Mouse (Mus musculus): ENCODE measurements at regions not wholly inside any gene's neighbourhood (a gene's known extent, or its start where the extent isn't known, plus 50 kb on each side); places are given as distances from the start of the nearest gene placed in this dataset.

- Histone ChIP-seq H3K27ac (no peak overlapping the region), H3K4me3 (replicated peaks) (no peak overlapping the region), H3K9ac (no peak overlapping the region), H3K4me1 (replicated peaks) (no peaks in the 10 kb centered on the region), H3K9me3 (replicated peaks) (no peaks in the 10 kb centered on the region), H3K36me3 (no peaks in the 10 kb centered on the region), H3K4me2 (no peak overlapping the region), H3K27me3 (no peaks in the 10 kb centered on the region)
- WGBS (ENCODE audit: insufficient replicate concordance): 65% methylated on average over 1 of the region's 1 CpGs
- no peak for ATAC-seq (ENCODE audit: low read depth)
- no peak for DNase-seq
Observed at GRCm38 (mm10) chr13:102103161-102103560, 335.1 kb upstream of the Pik3r1 start.

GRCm38 (mm10) chr13:102106188-102106587 is 338.2 kb upstream of the Pik3r1 start:
- no peak overlapping the region for H3K9ac ChIP-seq
- no peak for ATAC-seq (ENCODE audit: low read depth)
- no peaks in the 10 kb centered on the region for H3K27me3 ChIP-seq
- H3K4me2 ChIP-seq: no peak overlapping the region
- no peaks in the 10 kb centered on the region for H3K36me3 ChIP-seq
- no peaks in the 10 kb centered on the region for H3K9me3 ChIP-seq (replicated peaks)
- H3K27ac ChIP-seq: no peak overlapping the region
- 0 out of 2 replicates have a peak, but pooled peaks cover 4% of the 10 kb centered on the region for H3K4me1 ChIP-seq (replicated peaks)
- no peak overlapping the region for H3K4me3 ChIP-seq (replicated peaks)
- no peak for DNase-seq
- WGBS (ENCODE audit: insufficient replicate concordance): 48% methylated on average over 1 of the region's 1 CpGs

GRCm38 (mm10) chr13:102108204-102108603 is 340.2 kb upstream of the Pik3r1 start:
- DNase-seq (no peak), ATAC-seq (ENCODE audit: low read depth) (no peak)
- WGBS (ENCODE audit: insufficient replicate concordance): 23% methylated on average over 1 of the region's 1 CpGs

GRCm38 (mm10) chr13:102108916-102109315 is 340.9 kb upstream of the Pik3r1 start:
- DNase-seq (no peak), ATAC-seq (ENCODE audit: low read depth) (no peak)
- 0 out of 2 replicates have a peak, but pooled peaks cover 4% of the 10 kb centered on the region for H3K4me1 ChIP-seq (replicated peaks)
- H3K4me2 ChIP-seq: no peak overlapping the region
- H3K36me3 ChIP-seq: no peaks in the 10 kb centered on the region
- H3K9ac ChIP-seq: no peak overlapping the region
- no peaks in the 10 kb centered on the region for H3K27me3 ChIP-seq
- H3K9me3 ChIP-seq (replicated peaks): no peaks in the 10 kb centered on the region
- WGBS (ENCODE audit: insufficient replicate concordance): 75% methylated on average over 3 of the region's 3 CpGs
- no peak overlapping the region for H3K27ac ChIP-seq
- H3K4me3 ChIP-seq (replicated peaks): no peak overlapping the region

More at GRCm38 (mm10) chr13:102108204-102108603, 340.2 kb upstream of the Pik3r1 start:
- H3K4me2 ChIP-seq: no peak overlapping the region
- no peaks in the 10 kb centered on the region for H3K9me3 ChIP-seq (replicated peaks)
- 0 out of 2 replicates have a peak, but pooled peaks cover 4% of the 10 kb centered on the region for H3K4me1 ChIP-seq (replicated peaks)
- no peak overlapping the region for H3K4me3 ChIP-seq (replicated peaks)
- no peaks in the 10 kb centered on the region for H3K36me3 ChIP-seq
- no peak overlapping the region for H3K9ac ChIP-seq
- no peak overlapping the region for H3K27ac ChIP-seq
- H3K27me3 ChIP-seq: no peaks in the 10 kb centered on the region

GRCm38 (mm10) chr13:102113941-102114340 is 345.9 kb upstream of the Pik3r1 start:
- Histone ChIP-seq H3K4me2 (no peak overlapping the region), H3K27ac (no peak overlapping the region), H3K4me3 (replicated peaks) (no peak overlapping the region), H3K9me3 (replicated peaks) (no peaks in the 10 kb centered on the region), H3K36me3 (no peaks in the 10 kb centered on the region), H3K4me1 (replicated peaks) (no peaks in the 10 kb centered on the region), H3K9ac (no peak overlapping the region), H3K27me3 (no peaks in the 10 kb centered on the region)
- 82% methylated on average over 5 of the region's 5 CpGs for WGBS (ENCODE audit: insufficient replicate concordance)
- ATAC-seq (ENCODE audit: low read depth): no peak
- DNase-seq: no peak

- Histone ChIP-seq H3K27me3 (no peaks in the 10 kb centered on the region), H3K9me3 (replicated peaks) (no peaks in the 10 kb centered on the region), H3K4me3 (replicated peaks) (no peak overlapping the region), H3K4me2 (no peak overlapping the region), H3K27ac (no peak overlapping the region), H3K9ac (no peak overlapping the region), H3K36me3 (no peaks in the 10 kb centered on the region), H3K4me1 (replicated peaks) (no peaks in the 10 kb centered on the region)
- ATAC-seq (ENCODE audit: low read depth) (no peak), DNase-seq (no peak)
- WGBS (ENCODE audit: insufficient replicate concordance): 64% methylated on average over 6 of the region's 6 CpGs
Observed at GRCm38 (mm10) chr13:102122341-102122740, 354.3 kb upstream of the Pik3r1 start.

GRCm38 (mm10) chr13:102127933-102128430 is 360.0 kb upstream of the Pik3r1 start:
- no peak overlapping the region for H3K4me2 ChIP-seq
- no peaks in the 10 kb centered on the region for H3K4me1 ChIP-seq (replicated peaks)
- no peak overlapping the region for H3K4me3 ChIP-seq (replicated peaks)
- DNase-seq: no peak
- H3K36me3 ChIP-seq: no peaks in the 10 kb centered on the region
- no peak overlapping the region for H3K9ac ChIP-seq
- ATAC-seq (ENCODE audit: low read depth): no peak
- no peak overlapping the region for H3K27ac ChIP-seq
- no peaks in the 10 kb centered on the region for H3K27me3 ChIP-seq
- no peaks in the 10 kb centered on the region for H3K9me3 ChIP-seq (replicated peaks)
- WGBS (ENCODE audit: insufficient replicate concordance): 32% methylated on average over 4 of the region's 4 CpGs

- Histone ChIP-seq H3K27ac (no peak overlapping the region), H3K9me3 (replicated peaks) (no peaks in the 10 kb centered on the region), H3K4me2 (no peak overlapping the region), H3K4me3 (replicated peaks) (no peak overlapping the region), H3K4me1 (replicated peaks) (no peaks in the 10 kb centered on the region), H3K36me3 (no peaks in the 10 kb centered on the region), H3K27me3 (no peaks in the 10 kb centered on the region), H3K9ac (no peak overlapping the region)
- DNase-seq: no peak
- WGBS (ENCODE audit: insufficient replicate concordance): 73% methylated on average over 2 of the region's 2 CpGs
- no peak for ATAC-seq (ENCODE audit: low read depth)
Observed at GRCm38 (mm10) chr13:102131459-102131858, 363.4 kb upstream of the Pik3r1 start.

GRCm38 (mm10) chr13:102132154-102132553 is 364.1 kb upstream of the Pik3r1 start:
- H3K27ac ChIP-seq: no peak overlapping the region
- no peak overlapping the region for H3K4me3 ChIP-seq (replicated peaks)
- H3K27me3 ChIP-seq: no peaks in the 10 kb centered on the region
- no peaks in the 10 kb centered on the region for H3K4me1 ChIP-seq (replicated peaks)
- ATAC-seq (ENCODE audit: low read depth) (no peak), DNase-seq (no peak)
- H3K9me3 ChIP-seq (replicated peaks): no peaks in the 10 kb centered on the region
- WGBS (ENCODE audit: insufficient replicate concordance): 73% methylated on average over 5 of the region's 5 CpGs
- H3K4me2 ChIP-seq: no peak overlapping the region
- H3K36me3 ChIP-seq: no peaks in the 10 kb centered on the region
- H3K9ac ChIP-seq: no peak overlapping the region

GRCm38 (mm10) chr13:102132696-102133095 is 364.7 kb upstream of the Pik3r1 start:
- Histone ChIP-seq H3K4me1 (replicated peaks) (no peaks in the 10 kb centered on the region), H3K4me3 (replicated peaks) (no peak overlapping the region), H3K9me3 (replicated peaks) (no peaks in the 10 kb centered on the region), H3K4me2 (no peak overlapping the region), H3K36me3 (no peaks in the 10 kb centered on the region), H3K27me3 (no peaks in the 10 kb centered on the region), H3K27ac (no peak overlapping the region), H3K9ac (no peak overlapping the region)
- ATAC-seq (ENCODE audit: low read depth) (no peak), DNase-seq (no peak)
- WGBS (ENCODE audit: insufficient replicate concordance): 52% methylated on average over 2 of the region's 2 CpGs

- H3K9me3 ChIP-seq (replicated peaks): no peaks in the 10 kb centered on the region
- H3K4me1 ChIP-seq (replicated peaks): no peaks in the 10 kb centered on the region
- H3K4me3 ChIP-seq (replicated peaks): no peak overlapping the region
- H3K27me3 ChIP-seq: no peaks in the 10 kb centered on the region
- H3K9ac ChIP-seq: no peak overlapping the region
- no peaks in the 10 kb centered on the region for H3K36me3 ChIP-seq
- no peak overlapping the region for H3K27ac ChIP-seq
- ATAC-seq (ENCODE audit: low read depth) (no peak), DNase-seq (no peak)
- no peak overlapping the region for H3K4me2 ChIP-seq
Observed at GRCm38 (mm10) chr13:102135210-102135609, 367.2 kb upstream of the Pik3r1 start.

GRCm38 (mm10) chr13:102142986-102143385 is 375.0 kb upstream of the Pik3r1 start:
- no peak for ATAC-seq (ENCODE audit: low read depth)
- no peaks in the 10 kb centered on the region for H3K4me1 ChIP-seq (replicated peaks)

More at GRCm38 (mm10) chr13:102142986-102143385, 375.0 kb upstream of the Pik3r1 start:
- H3K9me3 ChIP-seq (replicated peaks): no peaks in the 10 kb centered on the region
- DNase-seq: no peak
- H3K4me3 ChIP-seq (replicated peaks): no peak overlapping the region
- no peaks in the 10 kb centered on the region for H3K27me3 ChIP-seq
- no peak overlapping the region for H3K9ac ChIP-seq
- H3K27ac ChIP-seq: no peak overlapping the region
- H3K4me2 ChIP-seq: no peak overlapping the region
- WGBS (ENCODE audit: insufficient replicate concordance): 71% methylated on average over 7 of the region's 7 CpGs
- H3K36me3 ChIP-seq: no peaks in the 10 kb centered on the region

All from liver, embryonic 13.5 days (tissue).